Mouse (Mus musculus) CH12.LX (cell line): ENCODE measurements around the gene Ralbp1.

Experiments used
- CTCF ChIP-seq, 2 experiments: IDR thresholded peaks in 1 of 2; conservative IDR thresholded peaks in 1 of 2; 2 replicates each; pipeline ENCODE4 v1.5.1; 2011 to 2012; ENCODE audit warnings: low read depth in 2 of 2, low read length in 2 of 2, improper control_type of control experiment in 1 of 2, inconsistent platforms in 1 of 2, mild to moderate bottlenecking in 1 of 2, moderate library complexity in 1 of 2
- ELF1 ChIP-seq: IDR thresholded peaks from 2 replicates; pipeline ENCODE4 v1.6.1; 2014; ENCODE audit warnings: low read depth, mild to moderate bottlenecking, inconsistent platforms, low read length, improper control_type of control experiment
- MAFK ChIP-seq: IDR thresholded peaks from 2 replicates; pipeline ENCODE4 v1.6.1; 2011; ENCODE audit warnings: low read length, improper control_type of control experiment; ENCODE audit not compliant: insufficient replicate concordance
- MAZ ChIP-seq: IDR thresholded peaks from 2 replicates; pipeline ENCODE4 v1.6.1; 2012; ENCODE audit warnings: low read depth, mild to moderate bottlenecking, inconsistent platforms, low read length, improper control_type of control experiment, moderate library complexity
- NRF1 ChIP-seq: IDR thresholded peaks from 2 replicates; pipeline ENCODE4 v1.6.1; 2014; ENCODE audit warnings: low read depth, mild to moderate bottlenecking, inconsistent platforms, low read length, improper control_type of control experiment, moderate library complexity
- POLR2A ChIP-seq: IDR thresholded peaks from 2 replicates; pipeline ENCODE4 v1.6.1; 2011; ENCODE audit warnings: low read depth, mild to moderate bottlenecking, improper control_type of control experiment, low read length
- RAD21 ChIP-seq: IDR thresholded peaks from 2 replicates; pipeline ENCODE4 v1.6.1; 2011; ENCODE audit warnings: low read depth, mild to moderate bottlenecking, low read length, improper control_type of control experiment, moderate library complexity

DNA sequence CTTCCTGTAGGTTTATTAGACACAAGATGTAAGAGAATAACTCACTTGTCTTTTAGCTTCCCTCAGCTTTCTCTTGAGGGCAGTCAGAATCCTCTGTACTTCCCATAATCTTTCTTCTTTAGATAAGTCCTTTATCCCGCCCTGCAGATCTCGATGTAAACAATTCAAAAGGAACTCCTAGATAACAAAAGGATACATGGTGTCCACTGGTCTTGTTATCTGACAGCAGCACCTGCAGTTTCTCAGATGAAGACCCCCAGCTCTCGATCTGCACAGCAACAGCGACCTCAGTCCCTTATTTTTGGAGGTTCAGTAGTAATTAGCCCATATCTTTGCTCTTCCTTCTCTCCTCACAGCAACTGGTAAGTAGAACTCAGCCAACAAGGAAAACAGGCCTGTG lies 28.0 kb downstream of the Ralbp1 start:
- TF ChIP-seq CTCF (conservative IDR thresholded peaks at IDR 0.05 in 1 of 2, IDR thresholded peaks at IDR 0.05 in 1 of 2; ENCODE audit: low read depth in 2 of 2, low read length in 2 of 2) (no peak), ELF1 (no peak), POLR2A (no peak), RAD21 (no peak), MAFK (no peak), MAZ (no peak), NRF1 (no peak)
